Mouse (Mus musculus) C2C12 (cell line): ENCODE data around the gene Bcat2.

ENCODE experiments used
- CTCF ChIP-seq: IDR thresholded peaks from one replicate; pipeline ENCODE4 v1.5.1; 2011; ENCODE audit not compliant: control insufficient read depth, insufficient read depth, insufficient read length
- MAX ChIP-seq: IDR thresholded peaks from one replicate; pipeline ENCODE4 v1.6.1; 2011; ENCODE audit warnings: mild to moderate bottlenecking, control low read depth
- USF1 ChIP-seq: IDR thresholded peaks from one replicate; pipeline ENCODE4 v1.6.1; 2011; ENCODE audit warnings: low read depth, mild to moderate bottlenecking, control low read depth, moderate library complexity

DNA sequence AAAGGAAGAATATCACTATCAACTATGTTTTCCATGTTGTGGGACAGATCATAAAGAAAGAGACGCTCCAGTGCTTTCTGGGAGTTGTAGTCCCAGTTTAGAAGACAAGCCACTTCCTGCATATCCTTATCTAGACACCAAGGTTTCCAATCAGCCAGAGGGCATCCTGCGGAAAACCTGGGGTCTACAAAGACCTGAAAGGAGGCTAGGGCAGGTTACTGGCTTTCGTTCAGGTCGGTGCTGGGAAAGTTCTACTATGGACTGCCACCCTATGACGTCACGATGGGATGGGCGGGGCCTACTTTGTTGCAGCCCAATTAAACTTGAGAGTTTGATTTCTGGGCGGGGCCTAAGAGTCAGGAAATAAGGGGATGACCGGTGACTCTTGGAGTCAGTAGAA is 51.5 kb downstream of the Bcat2 start, which contains the start of gene Izumo1:
- TF ChIP-seq MAX (no peak), CTCF (no peak), USF1 (no peak)
